Mouse (Mus musculus): ENCODE data around the gene Ascc2. TPM values are rescaled to one million over a fixed set of nuclear protein-coding genes. Genes with fewer than 3 reads are reported as not detected.

Ascc2 gene
- polyA plus RNA-seq, 1 experiment from 2014 or later: 37.2 TPM

DNA sequence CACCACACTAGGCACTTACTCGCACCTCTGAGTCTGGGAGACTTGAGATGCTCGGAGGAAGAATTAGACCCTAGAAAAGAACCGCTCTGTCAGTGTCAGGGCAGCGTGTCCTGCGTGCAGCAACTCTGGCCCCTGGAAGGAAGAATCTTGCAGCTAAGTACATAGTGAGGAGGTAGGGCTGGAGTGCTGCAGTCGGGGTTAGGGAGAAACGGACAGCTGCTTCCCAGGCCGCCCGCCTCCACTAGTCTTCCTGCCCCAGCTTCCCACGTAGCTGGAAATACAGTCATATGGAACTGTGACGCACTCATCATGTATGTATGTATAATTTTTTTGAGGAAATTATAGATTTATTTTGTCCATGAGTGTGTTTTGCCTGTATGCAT lies 24.9 kb downstream of the Ascc2 start:
- Histone ChIP-seq H3K9me3 (no peaks in the 10 kb centered on the region), H3K36me3 (peaks cover 64% of the 10 kb centered on the region), H3K4me1 (replicated peaks) (no peaks in the 10 kb centered on the region), H3K9ac (replicated peaks) (no peak overlapping the region), H3K27me3 (no peaks in the 10 kb centered on the region), H3K27ac (no peak overlapping the region), H3K4me2 (no peak overlapping the region), H3K4me3 (replicated peaks) (no peak overlapping the region)
- WGBS: 89% methylated on average over 11 of the region's 11 CpGs
- ATAC-seq (ENCODE audit: insufficient number of reproducible peaks, insufficient read depth, low FRiP score, low TSS enrichment, low read depth): no peak

DNA sequence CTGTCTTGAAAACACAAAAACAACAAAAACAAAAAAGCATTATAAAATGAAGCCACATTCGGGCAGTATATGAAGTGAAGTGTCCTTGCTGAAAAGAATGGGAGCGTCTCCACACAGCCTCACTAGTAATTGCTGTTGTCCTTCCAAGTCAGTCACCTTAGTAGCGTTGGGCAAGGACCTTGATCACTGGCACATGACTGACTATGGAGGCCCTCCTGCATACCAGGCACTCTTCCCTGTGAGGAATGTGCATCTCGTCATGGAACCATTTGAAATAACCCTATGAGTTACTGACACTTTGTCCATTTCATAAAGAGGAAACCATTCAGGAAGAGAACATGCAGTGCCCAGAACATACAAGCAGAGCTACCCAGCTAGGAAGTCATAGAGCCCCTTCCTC lies 34.2 kb downstream of the Ascc2 start:
- H3K9me3 ChIP-seq: no peaks in the 10 kb centered on the region
- no peak for ATAC-seq (ENCODE audit: insufficient number of reproducible peaks, insufficient read depth, low FRiP score, low TSS enrichment, low read depth)
- WGBS: 93% methylated on average over 4 of the region's 4 CpGs
- no peak overlapping the region for H3K4me2 ChIP-seq
- no peak overlapping the region for H3K4me3 ChIP-seq (replicated peaks)
- H3K27me3 ChIP-seq: no peaks in the 10 kb centered on the region
- H3K36me3 ChIP-seq: peaks cover 64% of the 10 kb centered on the region
- no peaks in the 10 kb centered on the region for H3K4me1 ChIP-seq (replicated peaks)
- H3K9ac ChIP-seq (replicated peaks): no peak overlapping the region
- H3K27ac ChIP-seq: no peak overlapping the region

DNA sequence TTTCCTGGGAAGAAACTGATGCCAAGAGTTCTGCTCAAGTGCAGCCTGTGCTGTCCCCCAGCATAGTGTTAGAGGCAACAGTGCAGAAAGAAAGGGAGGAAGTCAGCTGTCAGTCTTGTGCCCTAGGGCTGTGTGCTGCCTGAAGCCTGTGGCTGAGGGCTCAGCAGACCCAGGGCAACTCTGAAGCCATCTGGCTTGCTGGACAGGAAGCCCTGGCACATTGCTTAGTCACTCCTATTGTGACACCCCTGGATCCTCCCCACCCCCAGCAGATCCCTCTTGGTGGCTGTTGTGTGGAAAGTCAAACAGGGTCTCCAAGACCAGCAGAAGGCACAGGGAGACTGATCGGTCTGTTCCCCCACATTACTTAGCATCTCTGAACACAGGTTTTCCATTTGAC lies 37.0 kb downstream of the Ascc2 start:
- no peaks in the 10 kb centered on the region for H3K9me3 ChIP-seq
- no peak overlapping the region for H3K27ac ChIP-seq
- no peaks in the 10 kb centered on the region for H3K27me3 ChIP-seq
- H3K36me3 ChIP-seq: peaks cover 74% of the 10 kb centered on the region
- H3K4me2 ChIP-seq: no peak overlapping the region
- H3K9ac ChIP-seq (replicated peaks): no peak overlapping the region
- ATAC-seq (ENCODE audit: insufficient number of reproducible peaks, insufficient read depth, low FRiP score, low TSS enrichment, low read depth): no peak
- 93% methylated on average over 1 of the region's 1 CpGs for WGBS
- H3K4me3 ChIP-seq (replicated peaks): no peak overlapping the region
- peaks cover 16% of the 10 kb centered on the region for H3K4me1 ChIP-seq (replicated peaks)

GRCm38 (mm10) chr11:4675126-4675562 lies 37.6 kb downstream of the Ascc2 start:
- WGBS: 87% methylated on average over 6 of the region's 6 CpGs

DNA sequence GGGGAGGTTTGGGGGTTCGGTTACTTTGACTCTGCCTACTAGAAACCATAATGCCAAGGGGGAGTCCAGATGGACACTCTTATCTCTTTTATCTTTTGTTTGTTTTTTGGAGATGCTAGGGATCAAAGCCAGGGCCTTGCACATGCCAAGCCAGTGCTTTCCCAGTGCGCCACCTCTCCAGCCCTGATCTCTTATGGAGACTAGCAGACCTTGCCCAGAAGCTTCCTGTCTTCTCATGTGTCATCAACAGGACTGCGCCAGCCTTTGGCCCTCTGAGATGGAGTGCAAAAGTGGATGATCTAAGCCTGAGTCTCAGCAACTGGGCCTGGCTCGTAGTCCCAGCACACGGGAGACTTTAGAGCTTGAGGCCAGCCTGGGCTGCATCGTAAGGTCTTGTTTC lies 38.1 kb downstream of the Ascc2 start:
- no peak for ATAC-seq (ENCODE audit: insufficient number of reproducible peaks, insufficient read depth, low FRiP score, low TSS enrichment, low read depth)
- Histone ChIP-seq H3K36me3 (peaks cover 79% of the 10 kb centered on the region), H3K9ac (replicated peaks) (no peak overlapping the region), H3K9me3 (no peaks in the 10 kb centered on the region), H3K27me3 (no peaks in the 10 kb centered on the region), H3K4me2 (no peak overlapping the region), H3K4me3 (replicated peaks) (no peak overlapping the region), H3K4me1 (replicated peaks) (peaks cover 23% of the 10 kb centered on the region), H3K27ac (no peak overlapping the region)
- 87% methylated on average over 6 of the region's 6 CpGs for WGBS

More at GRCm38 (mm10) chr11:4675126-4675562, 37.6 kb downstream of the Ascc2 start:
- peaks cover 75% of the 10 kb centered on the region for H3K36me3 ChIP-seq
- no peak overlapping the region for H3K4me2 ChIP-seq
- no peak overlapping the region for H3K27ac ChIP-seq
- no peaks in the 10 kb centered on the region for H3K9me3 ChIP-seq
- no peak overlapping the region for H3K9ac ChIP-seq (replicated peaks)
- peaks cover 21% of the 10 kb centered on the region for H3K4me1 ChIP-seq (replicated peaks)
- no peaks in the 10 kb centered on the region for H3K27me3 ChIP-seq
- no peak for ATAC-seq (ENCODE audit: insufficient number of reproducible peaks, insufficient read depth, low FRiP score, low TSS enrichment, low read depth)
- H3K4me3 ChIP-seq (replicated peaks): no peak overlapping the region

GRCm38 (mm10) chr11:4677250-4677872 lies 39.8 kb downstream of the Ascc2 start:
- WGBS: 83% methylated on average over 7 of the region's 7 CpGs
- ATAC-seq (ENCODE audit: insufficient number of reproducible peaks, insufficient read depth, low FRiP score, low TSS enrichment, low read depth): no peak
- peaks cover 89% of the 10 kb centered on the region for H3K36me3 ChIP-seq
- H3K4me2 ChIP-seq: no peak overlapping the region
- no peak overlapping the region for H3K9ac ChIP-seq (replicated peaks)
- no peaks in the 10 kb centered on the region for H3K9me3 ChIP-seq
- H3K27ac ChIP-seq: no peak overlapping the region
- H3K4me1 ChIP-seq (replicated peaks): peaks cover 23% of the 10 kb centered on the region
- H3K27me3 ChIP-seq: no peaks in the 10 kb centered on the region
- H3K4me3 ChIP-seq (replicated peaks): no peak overlapping the region

DNA sequence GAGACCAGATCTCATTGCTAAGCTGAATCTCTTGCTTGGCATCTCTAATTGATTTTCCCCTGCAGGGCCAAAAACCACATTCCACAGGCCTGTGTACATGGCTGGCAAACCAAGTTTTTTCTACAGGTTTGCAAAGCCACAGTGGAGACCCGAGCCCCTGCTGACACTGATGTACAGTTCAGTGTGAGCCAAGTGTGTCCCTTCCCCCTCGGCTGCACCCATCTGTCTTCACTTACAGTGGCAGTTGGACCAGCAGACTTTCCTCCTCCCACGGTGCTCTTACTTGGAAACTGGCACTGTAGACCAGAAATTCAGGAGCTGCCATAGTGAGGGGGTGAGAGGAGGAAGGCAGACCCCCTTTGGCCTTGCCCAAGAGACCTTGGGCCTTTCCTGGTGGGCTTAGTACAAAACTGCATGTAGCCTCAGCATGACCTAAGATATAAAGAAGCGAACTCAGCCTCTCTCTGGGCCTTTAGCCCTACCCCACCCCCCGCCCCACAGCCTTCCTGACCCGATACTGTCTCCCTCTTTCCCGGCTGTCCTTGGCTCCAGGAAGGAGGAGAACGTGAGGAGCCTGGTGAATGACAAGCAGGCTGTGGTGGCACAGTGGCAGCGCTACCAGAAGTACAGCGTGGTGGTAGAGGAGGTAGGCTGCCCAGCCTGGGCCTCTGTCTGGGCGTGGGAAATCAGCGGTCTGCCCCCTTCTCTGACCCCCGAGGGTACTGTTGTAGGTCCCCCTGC lies 41.3 kb downstream of the Ascc2 start:
- Histone ChIP-seq H3K9me3 (no peaks in the 10 kb centered on the region), H3K4me1 (replicated peaks) (peaks cover 23% of the 10 kb centered on the region), H3K9ac (replicated peaks) (0 out of 2 replicates have a peak overlapping the region, but pooled peaks have one; percentile 9), H3K27ac (peak overlapping the region; percentile 62), H3K4me2 (no peak overlapping the region), H3K4me3 (replicated peaks) (no peak overlapping the region), H3K36me3 (peaks cover 89% of the 10 kb centered on the region), H3K27me3 (no peaks in the 10 kb centered on the region)
- no peak for ATAC-seq (ENCODE audit: insufficient number of reproducible peaks, insufficient read depth, low FRiP score, low TSS enrichment, low read depth)
- 60% methylated on average over 13 of the region's 13 CpGs for WGBS

DNA sequence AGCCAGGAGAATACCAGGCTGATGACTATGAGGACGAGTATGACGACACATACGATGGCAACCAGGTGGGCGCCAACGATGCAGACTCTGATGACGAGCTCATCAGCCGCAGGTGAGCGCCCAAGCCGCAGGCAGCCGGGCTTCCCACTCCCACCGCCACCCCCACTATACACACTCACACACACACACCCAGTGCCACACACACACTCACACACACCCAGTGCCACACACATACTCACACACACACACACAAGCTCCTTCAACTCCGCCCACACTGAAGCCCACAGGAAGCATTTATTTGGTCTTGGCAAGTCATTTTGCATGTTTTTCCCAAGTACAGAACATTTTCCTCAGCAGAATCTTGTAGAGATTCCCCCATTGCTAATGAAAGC lies 41.9 kb downstream of the Ascc2 start:
- no peak overlapping the region for H3K4me3 ChIP-seq (replicated peaks)
- H3K27me3 ChIP-seq: no peaks in the 10 kb centered on the region
- H3K4me2 ChIP-seq: no peak overlapping the region
- no peak overlapping the region for H3K27ac ChIP-seq
- 87% methylated on average over 12 of the region's 12 CpGs for WGBS
- H3K36me3 ChIP-seq: peaks cover 89% of the 10 kb centered on the region
- H3K9ac ChIP-seq (replicated peaks): no peak overlapping the region
- peaks cover 23% of the 10 kb centered on the region for H3K4me1 ChIP-seq (replicated peaks)
- H3K9me3 ChIP-seq: no peaks in the 10 kb centered on the region
- ATAC-seq (ENCODE audit: insufficient number of reproducible peaks, insufficient read depth, low FRiP score, low TSS enrichment, low read depth): no peak

DNA sequence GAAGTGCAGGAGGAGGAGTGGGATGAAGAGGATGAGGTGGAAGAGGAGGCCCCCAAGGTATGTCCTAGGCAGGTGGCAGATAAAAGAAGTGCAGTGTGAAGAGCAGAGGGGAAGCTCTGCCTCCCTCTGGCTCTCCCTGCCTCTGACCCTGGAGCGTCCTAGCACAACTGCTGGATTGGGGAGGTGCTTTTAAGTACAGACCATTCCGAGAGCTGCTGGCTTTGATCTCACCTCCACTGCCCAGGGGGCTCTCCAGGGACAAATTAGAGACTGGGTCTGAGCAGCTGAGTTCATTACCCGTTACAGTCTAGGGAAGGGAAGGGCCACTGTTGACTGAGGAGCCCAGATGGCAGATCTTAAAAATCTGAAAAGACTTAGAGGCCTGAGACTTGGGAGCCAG lies 42.6 kb downstream of the Ascc2 start:
- H3K4me1 ChIP-seq (replicated peaks): peaks cover 23% of the 10 kb centered on the region
- H3K4me2 ChIP-seq: no peak overlapping the region
- peak overlapping the region; percentile 41; the same call in 1 of the 2 replicates for H3K27ac ChIP-seq
- H3K4me3 ChIP-seq (replicated peaks): no peak overlapping the region
- 13% methylated on average over 3 of the region's 3 CpGs for WGBS
- H3K27me3 ChIP-seq: no peaks in the 10 kb centered on the region
- no peak for ATAC-seq (ENCODE audit: insufficient number of reproducible peaks, insufficient read depth, low FRiP score, low TSS enrichment, low read depth)
- H3K9ac ChIP-seq (replicated peaks): 0 out of 2 replicates have a peak overlapping the region, but pooled peaks have one; percentile 23
- H3K9me3 ChIP-seq: no peaks in the 10 kb centered on the region
- peaks cover 84% of the 10 kb centered on the region for H3K36me3 ChIP-seq

GRCm38 (mm10) chr11:4683516-4683915 lies 46.0 kb downstream of the Ascc2 start:
- H3K27me3 ChIP-seq: no peaks in the 10 kb centered on the region
- no peak overlapping the region for H3K27ac ChIP-seq
- ATAC-seq (ENCODE audit: insufficient number of reproducible peaks, insufficient read depth, low FRiP score, low TSS enrichment, low read depth): no peak
- peaks cover 60% of the 10 kb centered on the region for H3K36me3 ChIP-seq
- no peak overlapping the region for H3K4me3 ChIP-seq (replicated peaks)
- H3K4me1 ChIP-seq (replicated peaks): peaks cover 23% of the 10 kb centered on the region
- H3K4me2 ChIP-seq: no peak overlapping the region
- no peak overlapping the region for H3K9ac ChIP-seq (replicated peaks)
- no peaks in the 10 kb centered on the region for H3K9me3 ChIP-seq
- WGBS: 80% methylated on average over 6 of the region's 6 CpGs

- Histone ChIP-seq H3K4me1 (replicated peaks) (peaks cover 16% of the 10 kb centered on the region), H3K9ac (replicated peaks) (no peak overlapping the region), H3K36me3 (peaks cover 53% of the 10 kb centered on the region), H3K4me2 (no peak overlapping the region), H3K27me3 (no peaks in the 10 kb centered on the region), H3K4me3 (replicated peaks) (no peak overlapping the region), H3K9me3 (no peaks in the 10 kb centered on the region), H3K27ac (no peak overlapping the region)
- ATAC-seq (ENCODE audit: insufficient number of reproducible peaks, insufficient read depth, low FRiP score, low TSS enrichment, low read depth): no peak
- WGBS: 42% methylated on average over 6 of the region's 6 CpGs
Measured at GRCm38 (mm10) chr11:4684186-4684585, 46.6 kb downstream of the Ascc2 start.
